Mouse (Mus musculus): ENCODE measurements at regions not wholly inside any gene's neighbourhood (a gene's known extent, or its start where the extent isn't known, plus 50 kb on each side); places are given as distances from the start of the nearest gene placed in this dataset.
"Not testable (repeated sequence)": the region's sequence is repeated elsewhere in the genome, so short reads cannot be mapped to it uniquely, and the experiment has no call there.

DNA sequence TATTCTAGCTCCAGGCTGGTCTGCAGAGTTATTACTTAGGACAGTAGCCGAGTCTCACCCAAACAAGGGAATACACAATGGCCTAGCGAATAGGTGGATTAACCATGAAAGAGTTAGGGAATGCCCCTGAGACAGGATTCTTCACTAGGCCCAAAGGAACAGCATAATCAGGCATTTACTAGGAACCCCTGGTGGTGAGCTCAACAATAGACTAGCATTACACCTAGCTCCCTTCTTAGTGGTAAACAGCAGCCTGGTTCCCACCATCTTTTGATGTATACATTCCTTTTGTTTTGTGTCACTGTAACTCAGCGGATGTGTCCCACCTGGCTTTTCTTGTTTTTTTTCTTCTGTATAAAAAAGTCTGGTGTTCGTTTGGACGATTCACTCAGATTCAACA lies 574.0 kb upstream of the Slc8a1 start:
- H3K4me3 ChIP-seq, result no peak overlapping the region
- no peak for DNase-seq (ENCODE audit: low spot score)
- H3K27ac ChIP-seq (replicated peaks), result no peak overlapping the region
- 87% methylated on average over 5 of the region's 5 CpGs for WGBS
- H3K9me3 ChIP-seq (replicated peaks), result no peaks in the 10 kb centered on the region
- no peaks in the 10 kb centered on the region for H3K27me3 ChIP-seq (ENCODE audit: low read depth, poor library complexity, severe bottlenecking)
- H3K4me1 ChIP-seq, result no peaks in the 10 kb centered on the region
- H3K36me3 ChIP-seq, result no peaks in the 10 kb centered on the region

- Histone ChIP-seq H3K27ac (replicated peaks) (no peak overlapping the region), H3K4me1 (no peaks in the 10 kb centered on the region), H3K27me3 (ENCODE audit: low read depth, poor library complexity, severe bottlenecking) (no peaks in the 10 kb centered on the region), H3K9me3 (replicated peaks) (no peaks in the 10 kb centered on the region), H3K4me3 (no peak overlapping the region), H3K36me3 (no peaks in the 10 kb centered on the region)
- DNase-seq (ENCODE audit: low spot score), result no peak
Measured at GRCm38 (mm10) chr17:82306347-82306746, 568.2 kb upstream of the Slc8a1 start.

DNA sequence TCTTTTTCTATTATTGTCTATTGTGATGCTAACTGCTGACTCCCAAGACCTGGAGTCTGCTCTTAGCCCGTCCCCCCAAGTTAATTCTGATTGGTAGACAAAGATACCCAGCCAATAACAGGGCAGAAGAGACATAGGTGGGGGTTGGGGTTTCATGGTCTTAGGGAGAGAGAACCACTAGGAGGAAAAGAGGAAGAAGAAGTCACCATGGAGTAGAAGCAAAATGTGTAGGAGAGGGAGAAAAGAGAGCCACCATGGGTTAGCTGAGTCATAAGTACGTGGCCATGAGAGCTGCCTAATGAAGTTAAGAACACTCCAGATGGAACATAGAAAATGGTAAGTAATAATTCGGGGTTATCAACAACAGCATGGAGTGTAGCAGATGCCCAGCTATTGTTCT lies 539.6 kb upstream of the Slc8a1 start:
- DNase-seq (ENCODE audit: low spot score), result no peak
- Histone ChIP-seq H3K27ac (replicated peaks) (no peak overlapping the region), H3K9me3 (replicated peaks) (no peaks in the 10 kb centered on the region), H3K27me3 (ENCODE audit: low read depth, poor library complexity, severe bottlenecking) (no peaks in the 10 kb centered on the region), H3K36me3 (no peaks in the 10 kb centered on the region), H3K4me1 (no peaks in the 10 kb centered on the region), H3K4me3 (no peak overlapping the region)
- WGBS, result 82% methylated on average over 3 of the region's 3 CpGs

- Histone ChIP-seq H3K4me1 (no peaks in the 10 kb centered on the region), H3K27ac (replicated peaks) (no peak overlapping the region), H3K36me3 (no peaks in the 10 kb centered on the region), H3K9me3 (replicated peaks) (no peaks in the 10 kb centered on the region), H3K4me3 (no peak overlapping the region), H3K27me3 (ENCODE audit: low read depth, poor library complexity, severe bottlenecking) (no peaks in the 10 kb centered on the region)
- no peak for DNase-seq (ENCODE audit: low spot score)
- WGBS, result 87% methylated on average over 4 of the region's 4 CpGs
Measured at GRCm38 (mm10) chr17:82273946-82274345, 535.8 kb upstream of the Slc8a1 start.

- H3K4me1 ChIP-seq, result no peaks in the 10 kb centered on the region
- no peaks in the 10 kb centered on the region for H3K36me3 ChIP-seq
- H3K27ac ChIP-seq (replicated peaks), result no peak overlapping the region
- no peaks in the 10 kb centered on the region for H3K27me3 ChIP-seq (ENCODE audit: low read depth, poor library complexity, severe bottlenecking)
- no peak for DNase-seq (ENCODE audit: low spot score)
- H3K9me3 ChIP-seq (replicated peaks), result no peaks in the 10 kb centered on the region
- 89% methylated on average over 1 of the region's 1 CpGs for WGBS
- H3K4me3 ChIP-seq, result no peak overlapping the region
Measured at GRCm38 (mm10) chr17:82272845-82273244, 534.7 kb upstream of the Slc8a1 start.

DNA sequence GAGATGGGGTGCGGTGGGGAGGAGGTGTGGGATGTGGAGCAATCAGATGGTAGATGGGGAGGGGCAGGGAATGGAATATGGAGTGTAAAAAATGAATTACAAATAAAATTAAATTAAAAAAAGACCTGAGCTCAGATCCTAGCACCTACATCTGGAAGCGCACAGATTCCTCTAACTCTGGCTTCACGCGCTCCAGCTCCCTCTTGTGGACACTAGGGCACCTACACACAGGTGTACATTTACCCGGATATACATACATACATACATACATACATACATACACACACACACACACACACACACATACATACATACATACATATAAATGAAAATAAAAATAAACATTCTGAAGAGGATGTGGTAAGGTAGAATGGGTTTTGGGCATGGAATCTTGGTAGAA lies 528.7 kb upstream of the Slc8a1 start:
- not testable (repeated sequence) for H3K9me3 ChIP-seq (replicated peaks); H3K27me3 ChIP-seq (ENCODE audit: low read depth, poor library complexity, severe bottlenecking); H3K4me1 ChIP-seq; H3K4me3 ChIP-seq; DNase-seq (ENCODE audit: low spot score); H3K27ac ChIP-seq (replicated peaks); H3K36me3 ChIP-seq
- WGBS, result 99% methylated on average over 5 of the region's 5 CpGs

- 95% methylated on average over 2 of the region's 2 CpGs for WGBS
Measured at GRCm38 (mm10) chr17:82252362-82252761, 514.2 kb upstream of the Slc8a1 start.

DNA sequence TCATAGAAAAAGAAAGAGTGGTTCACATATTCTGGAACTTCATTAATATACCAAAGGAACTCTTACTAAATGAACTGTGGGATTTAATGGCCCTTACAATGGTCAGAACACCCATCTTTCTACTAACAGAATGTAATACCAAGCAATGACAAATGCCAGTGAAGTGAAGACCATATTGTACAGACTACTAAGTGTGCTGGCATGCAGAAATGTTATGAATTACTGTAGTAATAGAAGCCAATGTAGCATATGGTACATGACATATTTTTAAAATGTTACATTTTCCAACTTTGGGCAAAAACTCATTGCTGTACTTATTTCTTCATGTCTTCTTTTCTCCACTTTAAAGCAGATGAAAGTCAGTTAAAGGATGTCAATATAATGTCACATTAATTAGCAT lies 513.7 kb upstream of the Slc8a1 start:
- Histone ChIP-seq H3K27me3 (ENCODE audit: low read depth, poor library complexity, severe bottlenecking) (no peaks in the 10 kb centered on the region), H3K4me3 (no peak overlapping the region), H3K4me1 (no peaks in the 10 kb centered on the region), H3K27ac (replicated peaks) (no peak overlapping the region), H3K9me3 (replicated peaks) (no peaks in the 10 kb centered on the region), H3K36me3 (no peaks in the 10 kb centered on the region)
- no peak for DNase-seq (ENCODE audit: low spot score)

More at GRCm38 (mm10) chr17:82252362-82252761, 514.2 kb upstream of the Slc8a1 start:
- Histone ChIP-seq H3K4me1 (no peaks in the 10 kb centered on the region), H3K4me3 (no peak overlapping the region), H3K27me3 (ENCODE audit: low read depth, poor library complexity, severe bottlenecking) (no peaks in the 10 kb centered on the region), H3K36me3 (no peaks in the 10 kb centered on the region), H3K27ac (replicated peaks) (no peak overlapping the region), H3K9me3 (replicated peaks) (no peaks in the 10 kb centered on the region)
- no peak for DNase-seq (ENCODE audit: low spot score)

- 56% methylated on average over 1 of the region's 1 CpGs for WGBS
- no peaks in the 10 kb centered on the region for H3K9me3 ChIP-seq (replicated peaks)
- no peaks in the 10 kb centered on the region for H3K27me3 ChIP-seq (ENCODE audit: low read depth, poor library complexity, severe bottlenecking)
- H3K4me1 ChIP-seq, result no peaks in the 10 kb centered on the region
- H3K36me3 ChIP-seq, result no peaks in the 10 kb centered on the region
- no peak for DNase-seq (ENCODE audit: low spot score)
- H3K27ac ChIP-seq (replicated peaks), result no peak overlapping the region
- H3K4me3 ChIP-seq, result no peak overlapping the region
Measured at GRCm38 (mm10) chr17:82238361-82238760, 500.2 kb upstream of the Slc8a1 start.

GRCm38 (mm10) chr17:82237456-82237855 lies 499.3 kb upstream of the Slc8a1 start:
- WGBS, result 86% methylated on average over 2 of the region's 2 CpGs
- Histone ChIP-seq H3K4me1 (no peaks in the 10 kb centered on the region), H3K27me3 (ENCODE audit: low read depth, poor library complexity, severe bottlenecking) (no peaks in the 10 kb centered on the region), H3K36me3 (no peaks in the 10 kb centered on the region), H3K9me3 (replicated peaks) (no peaks in the 10 kb centered on the region), H3K4me3 (no peak overlapping the region), H3K27ac (replicated peaks) (no peak overlapping the region)
- no peak for DNase-seq (ENCODE audit: low spot score)

- no peak for DNase-seq (ENCODE audit: low spot score)
- 91% methylated on average over 5 of the region's 5 CpGs for WGBS
- H3K36me3 ChIP-seq, result no peaks in the 10 kb centered on the region
- H3K27ac ChIP-seq (replicated peaks), result no peak overlapping the region
- H3K9me3 ChIP-seq (replicated peaks), result no peaks in the 10 kb centered on the region
- no peaks in the 10 kb centered on the region for H3K27me3 ChIP-seq (ENCODE audit: low read depth, poor library complexity, severe bottlenecking)
- H3K4me1 ChIP-seq, result 0 out of 2 replicates have a peak, but pooled peaks cover 4% of the 10 kb centered on the region
- no peak overlapping the region for H3K4me3 ChIP-seq
Measured at GRCm38 (mm10) chr17:82215728-82216623, 477.8 kb upstream of the Slc8a1 start.

- H3K27me3 ChIP-seq (ENCODE audit: low read depth, poor library complexity, severe bottlenecking), result peaks cover 62% of the 10 kb centered on the region
- WGBS, result 85% methylated on average over 2 of the region's 2 CpGs
- H3K27ac ChIP-seq (replicated peaks), result no peak overlapping the region
- no peak for DNase-seq (ENCODE audit: low spot score)
- H3K4me3 ChIP-seq, result no peak overlapping the region
- H3K9me3 ChIP-seq (replicated peaks), result 0 out of 2 replicates have a peak, but pooled peaks cover 2% of the 10 kb centered on the region
- peaks cover 4% of the 10 kb centered on the region; the same call in 1 of the 2 replicates for H3K4me1 ChIP-seq
- H3K36me3 ChIP-seq, result no peaks in the 10 kb centered on the region
Measured at GRCm38 (mm10) chr17:82199981-82200380, 461.8 kb upstream of the Slc8a1 start.

- peaks cover 4% of the 10 kb centered on the region; the same call in 1 of the 2 replicates for H3K4me1 ChIP-seq
- H3K4me3 ChIP-seq, result no peak overlapping the region
- H3K36me3 ChIP-seq, result no peaks in the 10 kb centered on the region
- no peak overlapping the region for H3K27ac ChIP-seq (replicated peaks)
- whole genome bisulfite sequencing, result 27% methylated on average over 5 of the region's 5 CpGs
- DNase-seq (ENCODE audit: low spot score), result peak; percentile 35
- peaks cover 63% of the 10 kb centered on the region for H3K27me3 ChIP-seq (ENCODE audit: low read depth, poor library complexity, severe bottlenecking)
- H3K9me3 ChIP-seq (replicated peaks), result 0 out of 2 replicates have a peak, but pooled peaks cover 2% of the 10 kb centered on the region
Measured at GRCm38 (mm10) chr17:82199031-82199642, 461.0 kb upstream of the Slc8a1 start.
